Mouse (Mus musculus) embryo, embryonic 11 days (tissue): ENCODE measurements at regions not wholly inside any gene's neighbourhood (a gene's known extent, or its start where the extent isn't known, plus 50 kb on each side); places are given as distances from the start of the nearest gene placed in this dataset.

ENCODE experiments used
- DNase-seq: peaks from one replicate; pipeline ENCODE4 v3.0.0-alpha.2; 2015

GRCm38 (mm10) chr15:26469901-26470383 lies 161.1 kb downstream of the March11 start:
- peak; percentile 82 for DNase-seq

DNA sequence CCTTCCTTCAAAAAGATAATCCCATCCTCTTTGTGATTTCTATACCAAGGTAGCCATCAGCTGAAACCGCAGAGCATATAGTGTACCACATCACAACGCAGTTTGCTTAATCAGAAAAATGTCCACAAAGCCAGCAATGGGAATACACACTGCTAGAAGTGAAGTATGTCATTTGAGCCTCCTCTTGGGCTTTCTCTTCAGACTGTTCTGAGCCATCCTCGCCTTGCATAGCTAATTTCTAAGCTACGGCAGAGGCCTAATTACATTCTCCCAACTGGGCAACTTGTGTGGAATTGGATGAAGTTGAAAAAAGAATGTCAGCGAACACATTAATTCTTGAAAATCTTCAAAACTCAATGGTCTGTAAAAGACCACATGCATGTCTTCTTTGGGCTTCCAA lies 178.5 kb downstream of the March11 start:
- no peak for DNase-seq
